Comparison of ENCODE assay signal across 8 mouse cellular contexts in genomic region chr12:36215149-36215480, GRCm38 (mm10). TPM values are rescaled to one million over a fixed set of nuclear protein-coding genes. Genes with fewer than 3 reads are reported as not detected.
DNase-seq lines count a peak whose midpoint lies in the region; ATAC-seq lines count a peak whose summit lies in the region.
"Had no signal": no experiment of that assay in that cellular context is flagged by ENCODE, and none has a peak within 500 bp of the region (broad histone marks: within the 10 kb centered on the region; RNA-seq: fewer than 3 reads in every experiment).

No protein-coding gene starts in this region.

- no peak overlapping the region for H3K4me2 ChIP-seq in hindbrain, embryonic 13.5 days
- no peak overlapping the region for H3K4me2 ChIP-seq in lung, embryonic 16.5 days (ENCODE audit: low read depth, low read length)
- H3K4me2 ChIP-seq: heart, embryonic 13.5 days had no signal

- DNase-seq in left cerebral cortex, postnatal 14 days (ENCODE audit: low spot score in 2 of 2), result peak; percentile 64 to 65
- DNase-seq in left cerebral cortex, adult 8-10 months (ENCODE audit: low spot score in 2 of 2), result no peak
- DNase-seq in NIH3T3 (ENCODE audit: low read depth), result peak; percentile 83
- DNase-seq in embryo, embryonic 10 days (ENCODE audit: low spot score), result peak; percentile 79
- DNase-seq in retina, postnatal 1 day, result peak; percentile 67

- WGBS in hindbrain, embryonic 13.5 days, result 0% methylated on average over 1 of the region's 1 CpGs
- 0% methylated on average over 1 of the region's 1 CpGs for WGBS in lung, embryonic 16.5 days

- no peak overlapping the region for H3K27ac ChIP-seq in hindbrain, embryonic 13.5 days
- no peak overlapping the region for H3K27ac ChIP-seq in lung, embryonic 16.5 days (ENCODE audit: low read length)
- H3K27ac ChIP-seq: heart, embryonic 13.5 days had no signal

- H3K9ac ChIP-seq in hindbrain, embryonic 13.5 days, result no peak overlapping the region
- no peak overlapping the region for H3K9ac ChIP-seq in lung, embryonic 16.5 days (ENCODE audit: low read length)
- H3K9ac ChIP-seq: heart, embryonic 13.5 days had no signal

- H3K4me3 ChIP-seq in hindbrain, embryonic 13.5 days, result no peak overlapping the region
- H3K4me3 ChIP-seq in lung, embryonic 16.5 days (ENCODE audit: low read length), result no peak overlapping the region
- H3K4me3 ChIP-seq: heart, embryonic 13.5 days had no signal

- H3K36me3 ChIP-seq in hindbrain, embryonic 13.5 days, result no peaks in the 10 kb centered on the region
- H3K36me3 ChIP-seq in lung, embryonic 16.5 days (ENCODE audit: control insufficient read depth, insufficient read depth, low read length), result no peaks in the 10 kb centered on the region
- H3K36me3 ChIP-seq: heart, embryonic 13.5 days had no signal

- ATAC-seq in hindbrain, embryonic 13.5 days (ENCODE audit: low FRiP score), result peak; percentile 80; the same call in 1 of the 2 replicates
- peak; percentile 61; the same call in 1 of the 2 replicates for ATAC-seq in lung, embryonic 16.5 days (ENCODE audit: low read depth)

- H3K27me3 ChIP-seq in hindbrain, embryonic 13.5 days, result no peaks in the 10 kb centered on the region
- no peaks in the 10 kb centered on the region for H3K27me3 ChIP-seq in lung, embryonic 16.5 days (ENCODE audit: control insufficient read depth, insufficient read depth, low read depth, low read length)
- H3K27me3 ChIP-seq: heart, embryonic 13.5 days had no signal

- peaks cover 8% of the 10 kb centered on the region; the same call in 1 of the 2 replicates for H3K4me1 ChIP-seq in hindbrain, embryonic 13.5 days (replicated peaks)
- H3K4me1 ChIP-seq in lung, embryonic 16.5 days (replicated peaks; ENCODE audit: control insufficient read depth, insufficient read depth, low read length), result 0 out of 2 replicates have a peak, but pooled peaks cover 3% of the 10 kb centered on the region

- intact Hi-C loops in left cerebral cortex, postnatal 14 days (cut with DNase I), result loop anchor here (2.0 to 10.0 kb wide), 2 partner anchors 170 to 456 kb away; partner anchors contain the start of genes D630036H23Rik and Ispd

- H3K9me3 ChIP-seq in hindbrain, embryonic 13.5 days, result no peaks in the 10 kb centered on the region
- H3K9me3 ChIP-seq in lung, embryonic 16.5 days (ENCODE audit: control insufficient read depth, low read length), result no peaks in the 10 kb centered on the region
- H3K9me3 ChIP-seq: heart, embryonic 13.5 days had no signal

RNA-seq across cellular contexts. Expression of gene Lrrc72, which starts 38.1 kb away (rescaled TPM):
- not detected for total RNA-seq in left cerebral cortex, postnatal 14 days (2021)
- not detected for total RNA-seq in left cerebral cortex, adult 8-10 months (2022)
- polyA plus RNA-seq in hindbrain, embryonic 13.5 days (2015; fragmentation: Nextera tagmentation; extraction: Ambion mirVana), result not detected in 2 replicates
- not detected in 2 replicates for polyA plus RNA-seq in lung, embryonic 16.5 days (2015; fragmentation: Nextera tagmentation; extraction: Ambion mirVana)
- polyA plus RNA-seq: heart, embryonic 13.5 days had no signal

RNA-seq across cellular contexts. Expression of gene Bzw2, which starts 57.2 kb away (rescaled TPM):
- total RNA-seq in left cerebral cortex, postnatal 14 days (2021), result 10 to 100 TPM; 72.2 to 78.2 TPM
- 10 to 100 TPM; 43.9 to 52.6 (median 44.6) TPM for total RNA-seq in left cerebral cortex, adult 8-10 months (2022)
- polyA plus RNA-seq in hindbrain, embryonic 13.5 days (2015; fragmentation: Nextera tagmentation; extraction: Ambion mirVana), result 425 and 457 TPM in 2 replicates
- polyA plus RNA-seq in lung, embryonic 16.5 days (2015; fragmentation: Nextera tagmentation; extraction: Ambion mirVana), result 132 and 157 TPM in 2 replicates

RNA-seq across cellular contexts. Expression of gene Ankmy2, which starts 58.2 kb away (rescaled TPM):
- total RNA-seq in left cerebral cortex, postnatal 14 days (2021), result 10 to 100 TPM; 50.3 to 53.3 TPM
- total RNA-seq in left cerebral cortex, adult 8-10 months (2022), result 10 to 100 TPM; 54.8 to 59.4 (median 58.3) TPM
- 60.3 and 63.8 TPM in 2 replicates for polyA plus RNA-seq in hindbrain, embryonic 13.5 days (2015; fragmentation: Nextera tagmentation; extraction: Ambion mirVana)
- 36.9 and 39.2 TPM in 2 replicates for polyA plus RNA-seq in lung, embryonic 16.5 days (2015; fragmentation: Nextera tagmentation; extraction: Ambion mirVana)

Comparison
In these comparisons a context has a peak if more than half of its experiments do, and no peak if none do; other contexts are left out.
1. DNase-seq: peak in left cerebral cortex, postnatal 14 days (2 of 2), NIH3T3 (single experiment), embryo, embryonic 10 days (single experiment) and retina, postnatal 1 day (single experiment); none in left cerebral cortex, adult 8-10 months (0 of 2).